Mouse (Mus musculus) stomach, postnatal 0 days (tissue): ENCODE measurements at regions not wholly inside any gene's neighbourhood (a gene's known extent, or its start where the extent isn't known, plus 50 kb on each side); places are given as distances from the start of the nearest gene placed in this dataset.

Experiments used
- CTCF ChIP-seq: IDR thresholded peaks from 2 replicates; pipeline ENCODE4 v1.5.1; 2016; ENCODE audit warnings: antibody characterized with exemption, low read depth, mild to moderate bottlenecking, moderate library complexity
- EP300 ChIP-seq: optimal IDR thresholded peaks from 2 replicates; pipeline ENCODE3; 2016; ENCODE audit warnings: antibody characterized with exemption

DNA sequence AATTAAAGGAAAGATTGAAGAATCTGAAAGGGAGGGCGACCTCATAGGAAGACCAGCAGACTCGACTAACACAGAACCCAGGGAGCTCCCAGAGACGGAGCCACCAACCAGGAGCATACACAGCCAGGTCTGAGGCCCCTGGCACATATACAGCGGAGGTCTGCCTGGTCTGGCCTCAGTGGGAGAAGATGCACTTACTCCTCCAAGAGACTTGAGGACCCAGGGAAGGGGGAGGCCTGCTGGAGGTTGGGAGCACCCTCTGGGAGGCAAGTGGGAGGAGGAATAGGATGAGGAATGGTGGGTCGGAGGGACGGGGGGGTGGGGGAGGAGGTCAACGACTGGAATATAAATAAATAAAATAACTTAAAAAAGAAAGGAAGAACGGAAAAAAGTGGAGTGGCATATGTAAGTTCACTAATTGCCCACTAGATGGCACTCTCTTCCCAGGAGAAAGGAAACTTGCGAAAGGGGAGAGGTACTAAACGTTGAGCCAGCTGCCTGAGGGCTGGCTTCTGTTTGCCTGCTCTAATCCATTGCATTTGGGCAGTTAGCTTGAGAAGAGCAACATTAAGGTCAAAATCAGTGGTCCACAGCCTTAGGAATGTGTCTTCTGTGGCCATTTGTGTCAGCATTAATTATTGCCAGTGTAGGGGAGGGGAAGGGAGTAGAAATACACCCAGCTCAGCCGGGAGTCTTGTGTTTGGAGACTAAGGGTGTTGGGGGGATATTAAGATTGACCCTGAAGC lies 55.0 kb upstream of the Fam180a start:
- peak; percentile 93 for TF ChIP-seq CTCF
- no peak for TF ChIP-seq EP300
